Mouse (Mus musculus) fibroblast of lung, adult 2 months (primary cell): ENCODE data around the gene Prph2.

Source experiments
- DNase-seq: peaks from one replicate; pipeline ENCODE4 v3.0.0-alpha.2; 2011; ENCODE audit warnings: low read depth

Prph2 gene

GRCm38 (mm10) chr17:46966892-46967291, 56.6 kb downstream of the Prph2 start:
- no peak for DNase-seq

GRCm38 (mm10) chr17:46972603-46973002, 62.3 kb downstream of the Prph2 start:
- no peak for DNase-seq
